Mouse (Mus musculus): ENCODE data around the gene Ldlrad1. TPM values are rescaled to one million over a fixed set of nuclear protein-coding genes. Genes with fewer than 3 reads are reported as not detected.

Ldlrad1 gene
- polyA plus RNA-seq, 1 experiment from 2014 or later: not detected

GRCm38 (mm10) chr4:107223225-107224204 lies 14.5 kb downstream of the Ldlrad1 start:
- H3K27me3 ChIP-seq (ENCODE audit: insufficient read depth, low read length): no peaks in the 10 kb centered on the region
- no peak for TF ChIP-seq CTCF (IDR thresholded peaks at IDR 0.05; ENCODE audit: low read depth)
- no peak for ATAC-seq (ENCODE audit: insufficient read depth)

GRCm38 (mm10) chr4:107226313-107226712 lies 17.3 kb downstream of the Ldlrad1 start:
- Histone ChIP-seq H3K36me3 (ENCODE audit: insufficient read depth) (no peaks in the 10 kb centered on the region), H3K4me3 (ENCODE audit: low read depth, low read length) (no peak overlapping the region), H3K4me2 (no peak overlapping the region), H3K27me3 (ENCODE audit: insufficient read depth, low read length) (no peaks in the 10 kb centered on the region), H3K27ac (ENCODE audit: low read depth) (no peak overlapping the region), H3K9me3 (ENCODE audit: low read depth, low read length) (no peaks in the 10 kb centered on the region), H3K4me1 (ENCODE audit: insufficient read depth) (no peaks in the 10 kb centered on the region), H3K9ac (no peak overlapping the region)
- ATAC-seq (ENCODE audit: insufficient read depth) (no peak), DNase-seq (no peak)
- WGBS: 70% methylated on average over 2 of the region's 2 CpGs
- no peak for TF ChIP-seq CTCF (IDR thresholded peaks at IDR 0.05; ENCODE audit: low read depth)

More at GRCm38 (mm10) chr4:107223225-107224204, 14.5 kb downstream of the Ldlrad1 start:
- H3K27ac ChIP-seq (ENCODE audit: low read depth): no peak overlapping the region
- DNase-seq: no peak
- 79% methylated on average over 11 of the region's 11 CpGs for WGBS
- no peaks in the 10 kb centered on the region for H3K4me1 ChIP-seq (ENCODE audit: insufficient read depth)
- H3K4me2 ChIP-seq: no peak overlapping the region
- H3K9me3 ChIP-seq (ENCODE audit: low read depth, low read length): no peaks in the 10 kb centered on the region
- no peaks in the 10 kb centered on the region for H3K36me3 ChIP-seq (ENCODE audit: insufficient read depth)
- H3K4me3 ChIP-seq (ENCODE audit: low read depth, low read length): no peak overlapping the region
- no peak overlapping the region for H3K9ac ChIP-seq

GRCm38 (mm10) chr4:107232219-107232618 lies 23.2 kb downstream of the Ldlrad1 start:
- ATAC-seq (ENCODE audit: insufficient read depth) (no peak), DNase-seq (no peak)
- no peak overlapping the region for H3K4me2 ChIP-seq
- H3K36me3 ChIP-seq (ENCODE audit: insufficient read depth): peaks cover 40% of the 10 kb centered on the region
- H3K27ac ChIP-seq (ENCODE audit: low read depth): no peak overlapping the region
- TF ChIP-seq CTCF (IDR thresholded peaks at IDR 0.05; ENCODE audit: low read depth): no peak
- no peak overlapping the region for H3K4me3 ChIP-seq (ENCODE audit: low read depth, low read length)
- WGBS: 28% methylated on average over 3 of the region's 3 CpGs
- H3K9me3 ChIP-seq (ENCODE audit: low read depth, low read length): no peaks in the 10 kb centered on the region
- no peaks in the 10 kb centered on the region for H3K27me3 ChIP-seq (ENCODE audit: insufficient read depth, low read length)
- H3K9ac ChIP-seq: no peak overlapping the region
- H3K4me1 ChIP-seq (ENCODE audit: insufficient read depth): no peaks in the 10 kb centered on the region

- no peak for DNase-seq
- Histone ChIP-seq H3K27ac (ENCODE audit: low read depth) (no peak overlapping the region), H3K36me3 (ENCODE audit: insufficient read depth) (peaks cover 79% of the 10 kb centered on the region), H3K27me3 (ENCODE audit: insufficient read depth, low read length) (no peaks in the 10 kb centered on the region), H3K9me3 (ENCODE audit: low read depth, low read length) (no peaks in the 10 kb centered on the region), H3K9ac (no peak overlapping the region), H3K4me3 (ENCODE audit: low read depth, low read length) (no peak overlapping the region), H3K4me2 (no peak overlapping the region), H3K4me1 (ENCODE audit: insufficient read depth) (no peaks in the 10 kb centered on the region)
- TF ChIP-seq CTCF (IDR thresholded peaks at IDR 0.05; ENCODE audit: low read depth): no peak
- 81% methylated on average over 2 of the region's 2 CpGs for WGBS
- no peak for ATAC-seq (ENCODE audit: insufficient read depth)
Observed at GRCm38 (mm10) chr4:107238253-107238652, 29.3 kb downstream of the Ldlrad1 start.

GRCm38 (mm10) chr4:107240196-107240595 lies 31.2 kb downstream of the Ldlrad1 start:
- ATAC-seq (ENCODE audit: insufficient read depth) (no peak), DNase-seq (no peak)
- H3K9ac ChIP-seq: no peak overlapping the region
- H3K4me2 ChIP-seq: no peak overlapping the region
- H3K36me3 ChIP-seq (ENCODE audit: insufficient read depth): peaks cover 70% of the 10 kb centered on the region
- H3K27me3 ChIP-seq (ENCODE audit: insufficient read depth, low read length): no peaks in the 10 kb centered on the region
- no peak for TF ChIP-seq CTCF (IDR thresholded peaks at IDR 0.05; ENCODE audit: low read depth)
- no peaks in the 10 kb centered on the region for H3K9me3 ChIP-seq (ENCODE audit: low read depth, low read length)
- WGBS: 94% methylated on average over 6 of the region's 6 CpGs
- H3K27ac ChIP-seq (ENCODE audit: low read depth): no peak overlapping the region
- no peak overlapping the region for H3K4me3 ChIP-seq (ENCODE audit: low read depth, low read length)
- H3K4me1 ChIP-seq (ENCODE audit: insufficient read depth): 0 out of 2 replicates have a peak, but pooled peaks cover under 1% of the 10 kb centered on the region

- H3K36me3 ChIP-seq (ENCODE audit: insufficient read depth): peaks cover 41% of the 10 kb centered on the region
- 78% methylated on average over 6 of the region's 6 CpGs for WGBS
Observed at GRCm38 (mm10) chr4:107243365-107244333, 34.7 kb downstream of the Ldlrad1 start.

More at GRCm38 (mm10) chr4:107243365-107244333, 34.7 kb downstream of the Ldlrad1 start:
- H3K4me2 ChIP-seq: no peak overlapping the region
- H3K27me3 ChIP-seq (ENCODE audit: insufficient read depth, low read length): no peaks in the 10 kb centered on the region
- no peak overlapping the region for H3K9ac ChIP-seq
- peaks cover 7% of the 10 kb centered on the region; the same call in 1 of the 2 replicates for H3K4me1 ChIP-seq (ENCODE audit: insufficient read depth)
- no peaks in the 10 kb centered on the region for H3K9me3 ChIP-seq (ENCODE audit: low read depth, low read length)
- H3K27ac ChIP-seq (ENCODE audit: low read depth): no peak overlapping the region
- TF ChIP-seq CTCF (IDR thresholded peaks at IDR 0.05; ENCODE audit: low read depth): no peak
- no peak for DNase-seq
- ATAC-seq (ENCODE audit: insufficient read depth): no peak
- no peak overlapping the region for H3K4me3 ChIP-seq (ENCODE audit: low read depth, low read length)
